Mouse (Mus musculus): Measurements from ENCODE around the gene Ikzf4. TPM values are rescaled to one million over a fixed set of nuclear protein-coding genes. Genes with fewer than 3 reads are reported as not detected.
A peak's percentile ranks its signal among the peaks of the same experiment; 100 is the strongest.

The Ikzf4 gene
- polyA plus RNA-seq, 1 experiment from 2014 or later: 3.9 TPM

DNA sequence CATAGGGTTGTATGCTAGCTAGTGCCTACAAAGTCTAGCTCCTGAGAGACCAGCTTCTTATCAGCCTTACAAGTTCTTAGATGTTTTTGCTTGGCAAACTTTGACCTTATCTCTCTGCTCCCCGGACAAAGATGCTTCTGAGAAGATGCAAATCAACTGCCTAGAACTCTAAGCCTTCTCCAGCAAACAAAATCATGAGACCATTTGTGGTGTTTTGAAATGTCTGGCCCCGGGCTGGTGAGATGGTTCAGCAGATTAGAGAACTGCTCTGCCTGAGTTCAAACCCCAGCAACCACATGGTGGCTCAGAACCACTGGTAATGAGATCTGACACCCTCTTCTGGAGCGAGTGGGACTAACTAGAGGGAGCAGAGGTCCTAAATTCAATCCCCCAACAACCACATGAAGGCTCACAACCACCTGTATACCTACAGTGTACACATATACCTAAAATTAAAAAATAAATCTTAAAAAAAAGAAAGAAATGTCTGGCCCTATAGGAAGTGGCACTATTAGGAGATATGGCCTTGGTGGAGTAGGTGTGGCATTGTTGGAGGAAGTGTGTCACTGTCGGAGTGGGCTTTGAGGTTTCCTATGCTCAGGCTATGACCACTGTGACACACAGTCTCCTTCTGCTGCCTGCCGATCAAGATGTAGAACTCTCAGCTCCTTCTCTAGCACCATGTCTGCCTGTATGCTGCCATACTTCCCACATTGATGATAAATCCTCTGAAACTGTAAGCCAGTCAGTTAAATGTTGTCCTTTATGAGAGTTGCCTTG lies 17.8 kb upstream of the Ikzf4 start:
- no peaks in the 10 kb centered on the region for H3K27me3 ChIP-seq
- H3K4me2 ChIP-seq (replicated peaks): no peak overlapping the region
- no peak for ATAC-seq (ENCODE audit: insufficient number of reproducible peaks, low FRiP score, low TSS enrichment, low read depth)
- peaks cover 8% of the 10 kb centered on the region; the same call in 1 of the 2 replicates for H3K4me1 ChIP-seq
- H3K9ac ChIP-seq: no peak overlapping the region
- 60% methylated on average over 5 of the region's 5 CpGs for WGBS
- no peak overlapping the region for H3K27ac ChIP-seq (replicated peaks)
- H3K9me3 ChIP-seq (replicated peaks): no peaks in the 10 kb centered on the region
- no peaks in the 10 kb centered on the region for H3K36me3 ChIP-seq
- H3K4me3 ChIP-seq (replicated peaks): no peak overlapping the region

DNA sequence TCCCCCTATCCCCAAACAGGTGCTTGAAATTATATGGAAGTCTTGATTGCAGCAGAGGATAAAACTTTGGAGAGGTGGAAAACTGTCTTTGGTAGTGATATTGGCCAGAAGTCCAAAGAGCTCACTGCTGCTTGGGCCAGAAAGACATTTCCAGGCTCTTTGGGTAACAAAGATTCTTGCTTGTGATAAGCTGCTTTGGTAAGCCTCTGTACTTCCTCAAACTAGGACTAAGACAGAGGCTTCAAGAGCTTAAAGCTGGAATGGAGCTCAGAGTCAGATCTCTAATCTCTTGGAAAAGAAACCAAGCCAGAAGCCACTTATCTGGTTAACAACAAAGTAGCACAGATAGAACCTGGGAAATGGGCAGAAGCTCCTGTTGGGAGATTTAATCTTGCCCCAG lies 16.7 kb upstream of the Ikzf4 start:
- ATAC-seq (ENCODE audit: insufficient number of reproducible peaks, low FRiP score, low TSS enrichment, low read depth): no peak
- Histone ChIP-seq H3K36me3 (no peaks in the 10 kb centered on the region), H3K4me2 (replicated peaks) (no peak overlapping the region), H3K27ac (replicated peaks) (no peak overlapping the region), H3K27me3 (no peaks in the 10 kb centered on the region), H3K9ac (no peak overlapping the region), H3K4me3 (replicated peaks) (no peak overlapping the region), H3K9me3 (replicated peaks) (no peaks in the 10 kb centered on the region), H3K4me1 (peaks cover 4% of the 10 kb centered on the region; the same call in 1 of the 2 replicates)

DNA sequence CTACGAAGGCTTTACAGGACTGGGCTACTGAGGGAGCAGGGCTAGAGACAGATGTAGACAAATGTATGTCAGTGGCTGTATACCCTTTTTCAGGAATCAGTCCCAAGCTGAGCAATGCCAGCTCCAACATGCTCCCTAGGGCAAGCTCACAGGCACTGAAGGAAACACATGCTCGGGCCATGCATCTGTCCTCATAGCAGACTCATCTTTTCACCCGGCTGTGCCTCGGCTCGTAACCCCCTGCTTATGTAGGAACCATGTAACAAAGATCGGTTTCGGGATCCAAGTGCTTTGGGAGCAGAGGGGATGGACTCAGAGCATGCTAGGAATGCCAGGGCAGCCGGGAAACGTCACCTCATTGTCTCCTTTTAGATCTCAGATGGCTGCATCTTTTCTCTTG lies 13.7 kb upstream of the Ikzf4 start:
- WGBS: 42% methylated on average over 9 of the region's 9 CpGs
- no peaks in the 10 kb centered on the region for H3K36me3 ChIP-seq
- no peak overlapping the region for H3K4me2 ChIP-seq (replicated peaks)
- ATAC-seq (ENCODE audit: insufficient number of reproducible peaks, low FRiP score, low TSS enrichment, low read depth): no peak
- no peaks in the 10 kb centered on the region for H3K9me3 ChIP-seq (replicated peaks)
- no peaks in the 10 kb centered on the region for H3K27me3 ChIP-seq
- H3K4me1 ChIP-seq: peaks cover 4% of the 10 kb centered on the region; the same call in 1 of the 2 replicates
- H3K9ac ChIP-seq: no peak overlapping the region
- H3K27ac ChIP-seq (replicated peaks): no peak overlapping the region
- H3K4me3 ChIP-seq (replicated peaks): no peak overlapping the region

DNA sequence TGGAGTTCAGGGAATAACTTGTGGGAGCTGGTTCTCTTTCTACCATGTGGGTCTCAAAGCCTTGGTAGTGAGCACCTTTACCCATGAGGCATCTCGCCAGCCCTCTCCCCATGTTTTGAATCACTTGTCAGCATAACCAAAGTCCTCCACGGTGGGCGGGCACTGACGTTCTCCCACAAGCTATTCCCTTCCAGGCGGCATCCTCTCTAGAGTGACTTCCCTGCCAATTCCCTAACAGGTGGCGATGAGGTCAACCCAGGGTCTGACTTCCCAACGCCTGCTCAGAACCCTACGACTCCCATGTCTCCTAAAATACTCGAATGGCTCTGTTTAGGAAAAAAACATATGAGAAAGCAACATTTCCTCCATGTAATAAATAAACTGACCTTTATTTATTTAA lies 12.1 kb upstream of the Ikzf4 start:
- Histone ChIP-seq H3K4me2 (replicated peaks) (no peak overlapping the region), H3K27ac (replicated peaks) (no peak overlapping the region), H3K9me3 (replicated peaks) (no peaks in the 10 kb centered on the region), H3K4me3 (replicated peaks) (no peak overlapping the region), H3K4me1 (peaks cover 10% of the 10 kb centered on the region; the same call in 1 of the 2 replicates), H3K9ac (no peak overlapping the region), H3K36me3 (no peaks in the 10 kb centered on the region), H3K27me3 (no peaks in the 10 kb centered on the region)
- 50% methylated on average over 9 of the region's 9 CpGs for WGBS
- no peak for ATAC-seq (ENCODE audit: insufficient number of reproducible peaks, low FRiP score, low TSS enrichment, low read depth)

DNA sequence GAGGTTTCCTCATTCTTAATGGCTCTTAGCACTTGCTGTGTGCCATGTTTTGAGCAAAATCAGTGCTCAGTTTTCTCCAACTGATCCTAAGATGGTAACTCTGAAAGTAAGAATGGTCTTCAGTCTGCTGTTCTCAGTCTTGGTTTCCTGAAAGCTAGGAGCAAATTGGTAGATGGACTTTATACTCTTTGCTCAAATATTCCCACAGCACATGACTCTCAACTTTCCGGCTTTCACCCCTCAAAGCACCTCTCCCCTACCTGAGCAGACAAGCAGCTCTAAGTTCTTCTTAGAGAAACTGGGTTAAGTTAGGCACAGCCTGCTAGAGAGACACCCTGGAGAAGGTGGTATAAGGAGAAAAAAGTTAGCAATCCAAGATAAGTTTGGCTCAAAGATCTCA lies 10.9 kb upstream of the Ikzf4 start:
- no peaks in the 10 kb centered on the region for H3K27me3 ChIP-seq
- no peaks in the 10 kb centered on the region for H3K9me3 ChIP-seq (replicated peaks)
- no peaks in the 10 kb centered on the region for H3K36me3 ChIP-seq
- no peak overlapping the region for H3K4me3 ChIP-seq (replicated peaks)
- H3K9ac ChIP-seq: no peak overlapping the region
- no peak overlapping the region for H3K27ac ChIP-seq (replicated peaks)
- no peak for ATAC-seq (ENCODE audit: insufficient number of reproducible peaks, low FRiP score, low TSS enrichment, low read depth)
- 90% methylated on average over 1 of the region's 1 CpGs for WGBS
- H3K4me1 ChIP-seq: peaks cover 10% of the 10 kb centered on the region; the same call in 1 of the 2 replicates
- H3K4me2 ChIP-seq (replicated peaks): no peak overlapping the region

DNA sequence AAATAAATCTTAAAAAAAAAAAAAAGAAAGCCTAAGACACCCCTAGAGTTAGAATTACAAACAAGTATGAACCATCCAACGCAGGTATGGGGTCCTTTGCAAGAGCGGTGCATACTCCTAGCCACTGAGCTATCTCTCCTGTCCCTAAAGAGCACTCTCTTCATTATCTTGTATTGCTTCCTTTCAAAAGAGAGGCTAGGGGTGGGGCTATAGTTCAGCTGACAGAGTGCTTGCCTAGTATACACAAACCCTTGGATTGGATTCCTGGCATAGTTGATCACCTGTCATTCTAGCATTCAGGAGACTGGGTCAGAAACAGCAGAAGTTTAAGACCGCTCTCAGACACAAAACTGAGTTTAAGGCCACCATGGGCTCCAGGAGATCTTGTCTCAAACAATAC lies 9.5 kb upstream of the Ikzf4 start:
- no peak for ATAC-seq (ENCODE audit: insufficient number of reproducible peaks, low FRiP score, low TSS enrichment, low read depth)
- WGBS: 75% methylated on average over 3 of the region's 3 CpGs

DNA sequence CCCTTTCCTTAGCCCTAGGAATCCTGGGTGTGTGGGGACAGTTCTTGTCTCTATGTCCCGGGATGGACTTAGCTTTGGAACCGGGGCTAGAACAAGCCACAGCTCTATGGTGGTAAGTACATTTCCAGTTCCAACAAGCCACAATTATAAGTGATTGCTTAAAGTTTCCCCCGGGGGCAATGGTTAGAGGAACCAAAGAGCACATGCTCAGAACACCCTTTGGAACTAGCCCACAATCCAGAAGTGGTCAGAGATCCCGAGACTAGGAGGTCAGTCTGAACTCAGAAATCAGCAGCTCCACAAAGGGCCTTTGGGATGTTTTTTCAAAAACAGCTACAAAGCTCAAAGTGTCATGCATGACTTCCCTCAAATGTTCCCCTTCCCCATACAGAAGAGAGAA lies 8.1 kb upstream of the Ikzf4 start:
- no peak for ATAC-seq (ENCODE audit: insufficient number of reproducible peaks, low FRiP score, low TSS enrichment, low read depth)
- no peak overlapping the region for H3K27ac ChIP-seq (replicated peaks)
- peaks cover 6% of the 10 kb centered on the region; the same call in 1 of the 2 replicates for H3K4me1 ChIP-seq
- no peak overlapping the region for H3K4me3 ChIP-seq (replicated peaks)
- 41% methylated on average over 4 of the region's 4 CpGs for WGBS
- no peaks in the 10 kb centered on the region for H3K9me3 ChIP-seq (replicated peaks)
- no peak overlapping the region for H3K4me2 ChIP-seq (replicated peaks)
- no peaks in the 10 kb centered on the region for H3K36me3 ChIP-seq
- H3K9ac ChIP-seq: no peak overlapping the region
- H3K27me3 ChIP-seq: no peaks in the 10 kb centered on the region

More for the DNA sequence above, 9.5 kb upstream of the Ikzf4 start:
- H3K27ac ChIP-seq (replicated peaks): no peak overlapping the region
- no peak overlapping the region for H3K4me3 ChIP-seq (replicated peaks)
- no peaks in the 10 kb centered on the region for H3K36me3 ChIP-seq
- no peaks in the 10 kb centered on the region for H3K27me3 ChIP-seq
- no peak overlapping the region for H3K9ac ChIP-seq
- H3K4me2 ChIP-seq (replicated peaks): no peak overlapping the region
- peaks cover 10% of the 10 kb centered on the region; the same call in 1 of the 2 replicates for H3K4me1 ChIP-seq
- no peaks in the 10 kb centered on the region for H3K9me3 ChIP-seq (replicated peaks)

DNA sequence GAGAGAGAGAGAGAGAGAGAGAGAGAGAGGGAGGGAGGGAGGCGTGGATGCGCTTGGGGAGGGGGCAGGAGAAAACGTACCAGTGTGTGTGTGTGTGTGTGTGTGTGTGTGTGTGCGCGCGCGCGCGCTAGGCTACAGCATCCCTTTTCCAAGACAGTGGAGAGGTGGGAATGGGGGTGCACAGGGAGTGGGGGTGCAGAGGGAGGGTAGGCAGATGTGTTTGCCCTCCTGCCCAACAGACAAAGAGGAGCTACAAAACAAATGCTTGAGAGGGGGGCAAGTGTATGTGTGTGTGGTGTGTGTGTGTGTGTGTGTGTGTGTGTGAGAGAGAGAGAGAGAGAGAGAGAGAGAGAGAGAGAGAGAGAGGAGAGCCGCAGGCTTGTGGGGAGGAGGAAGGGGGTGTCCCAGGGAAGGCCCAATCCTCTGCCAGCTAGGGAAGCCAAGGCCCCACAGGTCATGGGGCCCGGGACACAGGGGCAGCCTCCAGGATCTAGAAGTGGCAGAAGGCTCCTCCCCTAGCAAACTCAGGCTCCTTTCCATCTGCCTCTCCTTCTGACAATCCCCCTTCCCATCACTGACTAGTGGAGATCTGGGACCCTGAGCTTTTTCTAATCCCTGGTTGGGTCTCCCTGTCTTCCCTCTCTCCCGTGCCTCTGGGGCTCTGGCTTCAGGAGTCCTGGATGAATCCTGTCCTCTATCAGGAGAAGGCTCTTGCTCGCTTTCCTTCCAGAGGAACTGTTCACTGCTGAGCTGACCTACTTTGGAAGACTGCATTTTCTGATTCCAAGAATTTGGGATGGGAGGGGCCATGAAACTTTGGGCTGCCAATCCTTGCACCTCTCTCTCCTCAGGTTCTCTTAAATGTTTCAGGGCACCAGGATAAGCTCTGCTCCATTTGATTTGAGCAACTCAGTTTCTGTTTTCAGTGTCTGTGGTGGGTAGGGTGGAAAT lies 623 bp upstream of the Ikzf4 start:
- H3K27ac ChIP-seq (replicated peaks): peak overlapping the region; percentile 73
- 0 out of 2 replicates have a peak, but pooled peaks cover 4% of the 10 kb centered on the region for H3K36me3 ChIP-seq
- H3K27me3 ChIP-seq: no peaks in the 10 kb centered on the region
- peak overlapping the region; percentile 82 for H3K4me2 ChIP-seq (replicated peaks)
- peaks cover 30% of the 10 kb centered on the region for H3K4me1 ChIP-seq
- H3K9me3 ChIP-seq (replicated peaks): no peaks in the 10 kb centered on the region
- no peak overlapping the region for H3K9ac ChIP-seq
- peak; percentile 72 for ATAC-seq (ENCODE audit: insufficient number of reproducible peaks, low FRiP score, low TSS enrichment, low read depth)
- WGBS: 3% methylated on average over 13 of the region's 13 CpGs
- peak overlapping the region; percentile 58 for H3K4me3 ChIP-seq (replicated peaks)

DNA sequence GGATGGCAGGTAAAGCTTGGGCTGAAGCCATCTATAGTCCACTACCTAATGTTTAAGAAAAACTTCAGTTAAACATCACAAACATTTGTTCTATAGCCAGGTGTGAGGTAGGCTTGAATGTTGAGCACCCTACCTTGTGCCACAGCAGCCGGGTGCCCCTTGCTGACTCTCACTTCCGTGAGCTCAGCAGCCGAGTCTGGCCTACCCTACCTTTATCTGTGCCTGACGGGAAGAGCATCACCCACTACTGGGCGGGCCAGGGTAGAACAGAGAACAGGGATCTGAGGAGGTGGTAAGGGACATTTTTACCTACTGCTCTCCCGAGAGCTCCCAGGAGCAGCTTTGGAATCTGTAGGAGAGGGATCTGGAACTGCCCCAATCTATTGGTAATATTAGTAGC lies 3.0 kb downstream of the Ikzf4 start:
- 82% methylated on average over 6 of the region's 6 CpGs for WGBS
- Histone ChIP-seq H3K9ac (no peak overlapping the region), H3K4me2 (replicated peaks) (no peak overlapping the region), H3K4me1 (peaks cover 30% of the 10 kb centered on the region), H3K27me3 (no peaks in the 10 kb centered on the region), H3K4me3 (replicated peaks) (no peak overlapping the region), H3K27ac (replicated peaks) (no peak overlapping the region), H3K9me3 (replicated peaks) (no peaks in the 10 kb centered on the region), H3K36me3 (0 out of 2 replicates have a peak, but pooled peaks cover 11% of the 10 kb centered on the region)
- no peak for ATAC-seq (ENCODE audit: insufficient number of reproducible peaks, low FRiP score, low TSS enrichment, low read depth)

DNA sequence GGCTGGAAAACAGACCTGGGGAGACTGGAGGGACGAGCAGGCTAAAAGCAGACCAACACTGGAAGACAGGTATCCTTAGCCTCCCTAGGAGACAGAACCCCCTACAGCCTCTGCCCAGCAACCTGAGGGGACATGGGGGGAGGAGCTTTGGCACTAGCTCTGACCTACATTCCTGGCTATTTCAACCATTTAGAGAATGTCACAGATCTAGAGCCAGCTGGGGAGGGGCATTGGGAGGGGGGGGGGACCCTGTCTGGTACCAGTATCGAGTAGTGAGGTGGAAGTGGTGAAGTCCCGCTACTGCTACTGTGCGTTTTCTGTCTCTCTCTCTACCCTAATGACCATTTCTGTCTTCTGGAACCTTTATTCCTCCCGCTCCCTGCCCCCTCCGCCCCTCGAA lies 3.9 kb downstream of the Ikzf4 start:
- no peak overlapping the region for H3K27ac ChIP-seq (replicated peaks)
- no peak for ATAC-seq (ENCODE audit: insufficient number of reproducible peaks, low FRiP score, low TSS enrichment, low read depth)
- peaks cover 25% of the 10 kb centered on the region for H3K4me1 ChIP-seq
- H3K4me2 ChIP-seq (replicated peaks): no peak overlapping the region
- H3K4me3 ChIP-seq (replicated peaks): no peak overlapping the region
- whole genome bisulfite sequencing: 62% methylated on average over 7 of the region's 7 CpGs
- H3K27me3 ChIP-seq: no peaks in the 10 kb centered on the region
- no peaks in the 10 kb centered on the region for H3K9me3 ChIP-seq (replicated peaks)
- H3K9ac ChIP-seq: no peak overlapping the region
- H3K36me3 ChIP-seq: 0 out of 2 replicates have a peak, but pooled peaks cover 11% of the 10 kb centered on the region

DNA sequence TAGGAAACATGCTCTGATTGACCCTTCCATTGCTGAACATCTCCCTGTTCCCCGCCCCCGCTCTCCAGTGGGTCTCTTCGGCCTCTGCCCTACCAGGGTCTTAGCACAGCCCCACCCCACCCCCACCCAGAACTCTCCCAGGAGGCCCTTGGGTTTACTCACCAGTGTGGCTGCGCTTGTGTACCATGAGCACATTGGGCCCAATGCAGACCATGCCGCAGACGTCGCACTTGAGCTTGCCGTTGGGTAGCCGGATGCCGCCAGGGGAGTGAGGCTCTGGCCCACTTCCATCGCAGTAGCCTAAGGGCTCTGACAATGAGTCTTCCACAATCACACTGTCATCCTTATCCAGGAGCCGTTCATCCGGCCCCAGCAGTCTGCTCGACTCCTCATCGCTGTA lies 4.9 kb downstream of the Ikzf4 start:
- Histone ChIP-seq H3K27ac (replicated peaks) (no peak overlapping the region), H3K4me2 (replicated peaks) (no peak overlapping the region), H3K36me3 (0 out of 2 replicates have a peak, but pooled peaks cover 11% of the 10 kb centered on the region), H3K9ac (no peak overlapping the region), H3K4me1 (peaks cover 17% of the 10 kb centered on the region), H3K9me3 (replicated peaks) (no peaks in the 10 kb centered on the region), H3K4me3 (replicated peaks) (no peak overlapping the region), H3K27me3 (no peaks in the 10 kb centered on the region)
- ATAC-seq (ENCODE audit: insufficient number of reproducible peaks, low FRiP score, low TSS enrichment, low read depth): no peak
- WGBS: 90% methylated on average over 15 of the region's 15 CpGs

Measured in embryonic facial prominence, embryonic 15.5 days (tissue).